Comparison of ENCODE assay signal across 8 mouse cellular contexts in the genomic region with DNA sequence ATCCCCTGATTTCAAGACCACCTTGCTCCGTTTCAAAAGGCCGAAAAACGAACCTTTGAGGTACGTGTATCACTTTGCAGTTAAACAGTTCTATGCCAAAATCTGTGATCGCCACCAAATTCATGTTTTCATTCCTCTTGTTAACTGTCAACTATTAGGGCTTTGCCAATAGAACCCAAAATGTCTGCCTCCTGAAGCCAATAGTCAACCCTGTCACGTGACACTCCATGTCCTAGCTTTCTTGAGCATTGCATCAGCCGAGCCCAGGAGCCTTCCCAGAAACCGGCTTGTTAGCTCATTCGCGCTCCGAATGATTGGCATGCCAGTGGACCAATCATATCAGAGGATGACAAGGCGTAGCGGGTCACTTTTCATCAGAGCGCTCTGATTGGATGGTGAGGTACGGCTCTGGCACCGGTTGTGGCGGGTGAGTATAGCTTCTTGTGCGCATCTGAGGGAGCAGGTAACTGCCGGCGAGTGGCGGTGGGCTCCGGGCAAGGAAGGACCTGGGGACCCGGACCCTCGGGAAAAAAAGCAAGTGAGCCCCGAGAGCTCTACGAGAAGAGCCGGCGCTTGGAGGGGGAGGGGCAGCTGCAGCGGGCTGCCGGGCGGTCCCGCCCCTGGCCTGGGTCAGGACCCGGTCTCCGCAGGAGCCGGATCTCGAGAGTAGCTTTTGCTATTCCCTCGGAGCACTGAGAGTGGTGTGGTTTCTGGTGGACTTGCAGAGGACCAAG. TPM values are rescaled to one million over a fixed set of nuclear protein-coding genes. Genes with fewer than 3 reads are reported as not detected.
DNase-seq lines count a peak whose midpoint lies in the region; ATAC-seq and TF ChIP-seq lines count a peak whose summit lies in the region.

No protein-coding gene starts in this region.

- no peaks in the 10 kb centered on the region for H3K9me3 ChIP-seq in E14TG2a.4 (ENCODE audit: low read length)
- no peaks in the 10 kb centered on the region for H3K9me3 ChIP-seq in forebrain, embryonic 12.5 days
- H3K9me3 ChIP-seq in heart, postnatal 0 days (replicated peaks; ENCODE audit: control insufficient read depth, low read length): no peaks in the 10 kb centered on the region
- no peaks in the 10 kb centered on the region for H3K9me3 ChIP-seq in liver, embryonic 16.5 days (replicated peaks; ENCODE audit: control insufficient read depth, low read length)
- H3K9me3 ChIP-seq in neural tube, embryonic 13.5 days: no peaks in the 10 kb centered on the region

- WGBS in forebrain, embryonic 12.5 days: 5% methylated on average over 37 of the region's 37 CpGs
- WGBS in heart, postnatal 0 days: 7% methylated on average over 37 of the region's 37 CpGs
- WGBS in liver, embryonic 16.5 days (ENCODE audit: insufficient replicate concordance): 6% methylated on average over 37 of the region's 37 CpGs
- 5% methylated on average over 37 of the region's 37 CpGs for WGBS in neural tube, embryonic 13.5 days

- H3K36me3 ChIP-seq in E14TG2a.4 (ENCODE audit: insufficient read depth, low read length): peaks cover 35% of the 10 kb centered on the region
- H3K36me3 ChIP-seq in forebrain, embryonic 12.5 days (replicated peaks): peaks cover 23% of the 10 kb centered on the region
- peaks cover 17% of the 10 kb centered on the region for H3K36me3 ChIP-seq in heart, postnatal 0 days (replicated peaks; ENCODE audit: control insufficient read depth, insufficient read depth, low read length)
- H3K36me3 ChIP-seq in liver, embryonic 16.5 days (ENCODE audit: control insufficient read depth, insufficient read depth): peaks cover 20% of the 10 kb centered on the region
- peaks cover 23% of the 10 kb centered on the region for H3K36me3 ChIP-seq in neural tube, embryonic 13.5 days
- peaks cover 3% of the 10 kb centered on the region for H3K36me3 ChIP-seq in testis, adult 2 months (ENCODE audit: control insufficient read depth, insufficient read depth, low read length)

- peak overlapping the region; percentile 81 for H3K9ac ChIP-seq in forebrain, embryonic 12.5 days
- H3K9ac ChIP-seq in heart, postnatal 0 days (replicated peaks; ENCODE audit: low read depth, low read length): peak overlapping the region; percentile 82
- peak overlapping the region; percentile 94 for H3K9ac ChIP-seq in liver, embryonic 16.5 days (ENCODE audit: low read depth, low read length)
- peak overlapping the region; percentile 85 for H3K9ac ChIP-seq in neural tube, embryonic 13.5 days

- no peak for TF ChIP-seq EP300 in heart, postnatal 0 days (IDR thresholded peaks at IDR 0.05; ENCODE audit: low read depth)

- H3K27ac ChIP-seq in forebrain, embryonic 12.5 days: peak overlapping the region; percentile 86
- peak overlapping the region; percentile 83 for H3K27ac ChIP-seq in heart, postnatal 0 days (ENCODE audit: low read depth)
- peak overlapping the region; percentile 89 for H3K27ac ChIP-seq in liver, embryonic 16.5 days (ENCODE audit: low read length)
- peak overlapping the region; percentile 87 for H3K27ac ChIP-seq in neural tube, embryonic 13.5 days (replicated peaks)
- peak overlapping the region; percentile 88 for H3K27ac ChIP-seq in testis, adult 2 months (ENCODE audit: control insufficient read depth, insufficient read depth, low read depth, low read length)

- peak; percentile 82 for TF ChIP-seq POLR2A in testis, adult 2 months (IDR thresholded peaks at IDR 0.05; ENCODE audit: control insufficient read depth, low read depth, low read length)

- DNase-seq in c-Kit-positive CD71-positive TER-119-positive erythroid progenitor cells, embryonic 14.5 days (ENCODE audit: low spot score): peak; percentile 100
- peak; percentile 99 for DNase-seq in heart, postnatal 0 days (ENCODE audit: low spot score)
- peak; percentile 93 to 97 for DNase-seq in kidney, postnatal 4 days

- ATAC-seq in forebrain, embryonic 12.5 days (ENCODE audit: low FRiP score): peak; percentile 100
- peak; percentile 99 for ATAC-seq in heart, postnatal 0 days (ENCODE audit: insufficient read depth, low read depth)
- ATAC-seq in liver, embryonic 16.5 days (ENCODE audit: low read depth): peak; percentile 98
- peak; percentile 99 for ATAC-seq in neural tube, embryonic 13.5 days (ENCODE audit: low read depth)

- H3K4me1 ChIP-seq in E14TG2a.4 (replicated peaks; ENCODE audit: low read depth, low read length): peaks cover 63% of the 10 kb centered on the region
- peaks cover 19% of the 10 kb centered on the region for H3K4me1 ChIP-seq in forebrain, embryonic 12.5 days
- peaks cover 8% of the 10 kb centered on the region for H3K4me1 ChIP-seq in heart, postnatal 0 days (ENCODE audit: control insufficient read depth, insufficient read depth)
- H3K4me1 ChIP-seq in liver, embryonic 16.5 days (ENCODE audit: control insufficient read depth, low read depth, low read length): peaks cover 24% of the 10 kb centered on the region
- peaks cover 27% of the 10 kb centered on the region for H3K4me1 ChIP-seq in neural tube, embryonic 13.5 days (replicated peaks)
- H3K4me1 ChIP-seq in testis, adult 2 months (ENCODE audit: control insufficient read depth, insufficient read depth, low read length): peaks cover 2% of the 10 kb centered on the region

- H3K4me3 ChIP-seq in E14TG2a.4 (replicated peaks; ENCODE audit: low read length): peak overlapping the region; percentile 91
- peak overlapping the region; percentile 79 for H3K4me3 ChIP-seq in forebrain, embryonic 12.5 days (replicated peaks)
- H3K4me3 ChIP-seq in heart, postnatal 0 days (ENCODE audit: low read depth, low read length): peak overlapping the region; percentile 97
- H3K4me3 ChIP-seq in liver, embryonic 16.5 days (ENCODE audit: low read depth, low read length): peak overlapping the region; percentile 85
- peak overlapping the region; percentile 69 for H3K4me3 ChIP-seq in neural tube, embryonic 13.5 days
- peak overlapping the region; percentile 98 for H3K4me3 ChIP-seq in testis, adult 2 months (ENCODE audit: control insufficient read depth, low read depth, low read length)

- no peak for TF ChIP-seq CTCF in E14TG2a.4 (conservative IDR thresholded peaks at IDR 0.05; ENCODE audit: low read length)
- TF ChIP-seq CTCF in heart, postnatal 0 days (IDR thresholded peaks at IDR 0.05; ENCODE audit: low read depth): no peak
- no peak for TF ChIP-seq CTCF in testis, adult 2 months (IDR thresholded peaks at IDR 0.05; ENCODE audit: control insufficient read depth, insufficient read depth, insufficient replicate concordance, low read depth, low read length)

- peak overlapping the region; percentile 72 for H3K4me2 ChIP-seq in forebrain, embryonic 12.5 days
- peak overlapping the region; percentile 73 for H3K4me2 ChIP-seq in heart, postnatal 0 days (ENCODE audit: low read depth, low read length)
- peak overlapping the region; percentile 71 for H3K4me2 ChIP-seq in liver, embryonic 16.5 days (ENCODE audit: low read depth, low read length)
- H3K4me2 ChIP-seq in neural tube, embryonic 13.5 days: peak overlapping the region; percentile 82

- no peaks in the 10 kb centered on the region for H3K27me3 ChIP-seq in E14TG2a.4 (ENCODE audit: insufficient read depth, low read length)
- H3K27me3 ChIP-seq in forebrain, embryonic 12.5 days: peaks cover 7% of the 10 kb centered on the region
- H3K27me3 ChIP-seq in heart, postnatal 0 days (ENCODE audit: control insufficient read depth, insufficient read depth, low read length): 0 out of 2 replicates have a peak, but pooled peaks cover 6% of the 10 kb centered on the region
- no peaks in the 10 kb centered on the region for H3K27me3 ChIP-seq in liver, embryonic 16.5 days (ENCODE audit: control insufficient read depth, insufficient read depth, low read depth, low read length)
- peaks cover 16% of the 10 kb centered on the region for H3K27me3 ChIP-seq in neural tube, embryonic 13.5 days
- no peaks in the 10 kb centered on the region for H3K27me3 ChIP-seq in testis, adult 2 months (ENCODE audit: control insufficient read depth, insufficient read depth, low read length)

RNA-seq across cellular contexts. Expression of gene Aars, which starts 0.7 kb away (rescaled TPM):
- polyA plus RNA-seq in forebrain, embryonic 12.5 days (2016; fragmentation: Nextera tagmentation; extraction: Ambion mirVana): 84.6 and 86.4 TPM in 2 replicates
- total RNA-seq in heart, postnatal 0 days (2014; rRNA removed; ENCODE audit: low replicate concordance): 35.1 and 38.9 TPM in 2 replicates
- polyA plus RNA-seq in heart, postnatal 0 days (2015; fragmentation: Nextera tagmentation; extraction: Ambion mirVana): 22.3 and 25.6 TPM in 2 replicates
- 49.9 and 51.8 TPM in 2 replicates for polyA plus RNA-seq in liver, embryonic 16.5 days (2015; fragmentation: Nextera tagmentation; extraction: Ambion mirVana)
- polyA plus RNA-seq in neural tube, embryonic 13.5 days (2015; fragmentation: Nextera tagmentation; extraction: Ambion mirVana): 74.5 and 75.3 TPM in 2 replicates
- polyA plus RNA-seq in testis, adult 2 months (2012; rRNA removed): 46.5 and 49.4 TPM in 2 replicates

RNA-seq across cellular contexts. Expression of gene Ddx19b, which starts 2.1 kb away (rescaled TPM):
- polyA plus RNA-seq in forebrain, embryonic 12.5 days (2016; fragmentation: Nextera tagmentation; extraction: Ambion mirVana): 10.5 and 12.0 TPM in 2 replicates
- total RNA-seq in heart, postnatal 0 days (2014; rRNA removed; ENCODE audit: low replicate concordance): 9.3 and 10.2 TPM in 2 replicates
- polyA plus RNA-seq in heart, postnatal 0 days (2015; fragmentation: Nextera tagmentation; extraction: Ambion mirVana): 2.8 and 3.6 TPM in 2 replicates
- polyA plus RNA-seq in liver, embryonic 16.5 days (2015; fragmentation: Nextera tagmentation; extraction: Ambion mirVana): 2.6 and 2.7 TPM in 2 replicates
- 6.5 and 6.7 TPM in 2 replicates for polyA plus RNA-seq in neural tube, embryonic 13.5 days (2015; fragmentation: Nextera tagmentation; extraction: Ambion mirVana)
- polyA plus RNA-seq in testis, adult 2 months (2012; rRNA removed): 46.7 and 50.8 TPM in 2 replicates

RNA-seq across cellular contexts. Expression of gene Exosc6, which starts 22.5 kb away (rescaled TPM):
- polyA plus RNA-seq in forebrain, embryonic 12.5 days (2016; fragmentation: Nextera tagmentation; extraction: Ambion mirVana): 1.5 TPM in 1 of 2 replicates, not detected in the other
- 7.1 and 17.0 TPM in 2 replicates for total RNA-seq in heart, postnatal 0 days (2014; rRNA removed; ENCODE audit: low replicate concordance)
- polyA plus RNA-seq in heart, postnatal 0 days (2015; fragmentation: Nextera tagmentation; extraction: Ambion mirVana): 0.38 and 2.0 TPM in 2 replicates
- polyA plus RNA-seq in liver, embryonic 16.5 days (2015; fragmentation: Nextera tagmentation; extraction: Ambion mirVana): not detected in 2 replicates
- not detected in 2 replicates for polyA plus RNA-seq in neural tube, embryonic 13.5 days (2015; fragmentation: Nextera tagmentation; extraction: Ambion mirVana)
- polyA plus RNA-seq in testis, adult 2 months (2012; rRNA removed): not detected in 2 replicates

RNA-seq across cellular contexts. Expression of gene Ddx19a, which starts 36.0 kb away (rescaled TPM):
- 18.8 and 20.7 TPM in 2 replicates for polyA plus RNA-seq in forebrain, embryonic 12.5 days (2016; fragmentation: Nextera tagmentation; extraction: Ambion mirVana)
- 19.8 and 28.4 TPM in 2 replicates for total RNA-seq in heart, postnatal 0 days (2014; rRNA removed; ENCODE audit: low replicate concordance)
- 5.6 and 6.0 TPM in 2 replicates for polyA plus RNA-seq in heart, postnatal 0 days (2015; fragmentation: Nextera tagmentation; extraction: Ambion mirVana)
- polyA plus RNA-seq in liver, embryonic 16.5 days (2015; fragmentation: Nextera tagmentation; extraction: Ambion mirVana): 8.5 and 8.8 TPM in 2 replicates
- polyA plus RNA-seq in neural tube, embryonic 13.5 days (2015; fragmentation: Nextera tagmentation; extraction: Ambion mirVana): 11.1 and 14.3 TPM in 2 replicates
- 5.1 and 5.8 TPM in 2 replicates for polyA plus RNA-seq in testis, adult 2 months (2012; rRNA removed)

RNA-seq across cellular contexts. Expression of gene Clec18a, which starts 58.6 kb away (rescaled TPM):
- polyA plus RNA-seq in forebrain, embryonic 12.5 days (2016; fragmentation: Nextera tagmentation; extraction: Ambion mirVana): 0.43 and 0.63 TPM in 2 replicates
- not detected in 2 replicates for total RNA-seq in heart, postnatal 0 days (2014; rRNA removed; ENCODE audit: low replicate concordance)
- 0.05 and 0.10 TPM in 2 replicates for polyA plus RNA-seq in heart, postnatal 0 days (2015; fragmentation: Nextera tagmentation; extraction: Ambion mirVana)
- not detected in 2 replicates for polyA plus RNA-seq in liver, embryonic 16.5 days (2015; fragmentation: Nextera tagmentation; extraction: Ambion mirVana)
- 1.9 and 3.1 TPM in 2 replicates for polyA plus RNA-seq in neural tube, embryonic 13.5 days (2015; fragmentation: Nextera tagmentation; extraction: Ambion mirVana)
- 0.70 and 0.72 TPM in 2 replicates for polyA plus RNA-seq in testis, adult 2 months (2012; rRNA removed)

Comparison
In these comparisons a context has a peak if more than half of its experiments do, and no peak if none do; other contexts are left out.
1. Peak in every context shown above with its lines: DNase-seq, ATAC-seq, H3K4me3 ChIP-seq and H3K27ac ChIP-seq.